Mouse (Mus musculus) stomach, embryonic 14.5 days (tissue): Measurements from ENCODE around the gene Spert. TPM values are rescaled to one million over a fixed set of nuclear protein-coding genes. Genes with fewer than 3 reads are reported as not detected.

Source experiments
- ATAC-seq: fragments of 200-750 bp; cut with Nextera tagmentation; 2 replicates; pipeline ENCODE4 v1.8.0; 2017; ENCODE audit warnings: low read depth, moderate TSS enrichment; ENCODE audit not compliant: insufficient number of reproducible peaks, insufficient read depth, low FRiP score
- H3K27ac ChIP-seq: fragments of 300-500 bp; sonication (generic); 2 replicates; pipeline ENCODE4 v1.5.1; 2014; ENCODE audit warnings: mild to moderate bottlenecking, low read length, moderate library complexity, mixed read lengths
- H3K27me3 ChIP-seq: fragments of 300-500 bp; sonication (generic); 2 replicates; pipeline ENCODE4 v1.6.1; 2014; ENCODE audit warnings: low read length, control low read depth, mixed read lengths; ENCODE audit not compliant: control insufficient read depth, insufficient read depth
- H3K36me3 ChIP-seq: fragments of 300-500 bp; sonication (generic); 2 replicates; pipeline ENCODE4 v1.6.1; 2014; ENCODE audit warnings: mild to moderate bottlenecking, control low read depth, low read length, moderate library complexity, mixed read lengths; ENCODE audit not compliant: control insufficient read depth, insufficient read depth
- H3K4me1 ChIP-seq: fragments of 300-500 bp; sonication (generic); 2 replicates; pipeline ENCODE4 v1.6.1; 2014; ENCODE audit warnings: low read length, control low read depth, mixed read lengths; ENCODE audit not compliant: control insufficient read depth, insufficient read depth
- H3K4me2 ChIP-seq: fragments of 300-500 bp; sonication (generic); replicated peaks from 2 replicates; pipeline ENCODE4 v1.6.1; 2014; ENCODE audit warnings: low read depth, low read length, control low read depth
- H3K4me3 ChIP-seq: fragments of 300-500 bp; sonication (generic); 2 replicates; pipeline ENCODE4 v1.5.1; 2014; ENCODE audit warnings: low read depth, low read length, control low read depth
- H3K9ac ChIP-seq: fragments of 300-500 bp; sonication (generic); replicated peaks from 2 replicates; pipeline ENCODE4 v1.6.1; 2014; ENCODE audit warnings: low read depth, mild to moderate bottlenecking, control low read depth, low read length, moderate library complexity, mixed read lengths
- H3K9me3 ChIP-seq: fragments of 300-500 bp; sonication (generic); 2 replicates; pipeline ENCODE4 v1.6.1; 2016; ENCODE audit warnings: low read depth, low read length, control low read depth; ENCODE audit not compliant: control insufficient read depth
- WGBS: fragments of 180-500 bp; shearing (Covaris S2); extraction: QIAGEN DNeasy Blood & Tissue Kit; methylation state at CpG from one replicate; pipeline ENCODE4 v1.1.7; 2014; 5-methylcytosine and 5-hydroxymethylcytosine counted together
- polyA plus RNA-seq: library from polyadenylated mRNA; unstranded; fragments of >200 nt; fragmentation: Nextera tagmentation; extraction: Ambion mirVana; gene quantifications from 2 replicates; pipeline ENCODE4 v1.2.1, GENCODE M21; 2014

The Spert gene
- polyA plus RNA-seq, 1 experiment from 2014 or later, result not detected

GRCm38 (mm10) chr14:75540996-75541350, 51.9 kb downstream of the Spert start:
- ATAC-seq, result no peak
- H3K4me2 ChIP-seq, result no peak overlapping the region
- H3K4me3 ChIP-seq, result no peak overlapping the region
- no peak overlapping the region for H3K27ac ChIP-seq
- H3K9ac ChIP-seq, result no peak overlapping the region
- 31% methylated on average over 5 of the region's 5 CpGs for WGBS
- no peaks in the 10 kb centered on the region for H3K9me3 ChIP-seq
- no peaks in the 10 kb centered on the region for H3K36me3 ChIP-seq
- peaks cover 4% of the 10 kb centered on the region; the same call in 1 of the 2 replicates for H3K4me1 ChIP-seq
- no peaks in the 10 kb centered on the region for H3K27me3 ChIP-seq

- no peak for ATAC-seq
These were observed 52.5 kb downstream of the Spert start for GRCm38 (mm10) chr14:75540216-75540995.

GRCm38 (mm10) chr14:75539205-75539604, 53.7 kb downstream of the Spert start:
- Histone ChIP-seq H3K4me2 (no peak overlapping the region), H3K9me3 (no peaks in the 10 kb centered on the region), H3K27ac (no peak overlapping the region), H3K36me3 (no peaks in the 10 kb centered on the region), H3K4me1 (peaks cover 4% of the 10 kb centered on the region; the same call in 1 of the 2 replicates), H3K27me3 (no peaks in the 10 kb centered on the region), H3K4me3 (no peak overlapping the region), H3K9ac (no peak overlapping the region)
- ATAC-seq, result no peak
- 24% methylated on average over 2 of the region's 2 CpGs for WGBS

More at GRCm38 (mm10) chr14:75540216-75540995, 52.5 kb downstream of the Spert start:
- 67% methylated on average over 17 of the region's 17 CpGs for WGBS
- H3K4me1 ChIP-seq, result peaks cover 4% of the 10 kb centered on the region; the same call in 1 of the 2 replicates
- no peak overlapping the region for H3K27ac ChIP-seq
- H3K9ac ChIP-seq, result no peak overlapping the region
- H3K36me3 ChIP-seq, result no peaks in the 10 kb centered on the region
- no peaks in the 10 kb centered on the region for H3K27me3 ChIP-seq
- H3K9me3 ChIP-seq, result no peaks in the 10 kb centered on the region
- no peak overlapping the region for H3K4me2 ChIP-seq
- H3K4me3 ChIP-seq, result no peak overlapping the region

Other genes starting within 250 kb of the Spert start
- 0.34 and 0.51 TPM in 2 replicates for gene Siah3, start 137.1 kb downstream of the Spert start, polyA plus RNA-seq
- not detected in 2 replicates for gene Erich6b, start 49.1 kb upstream of the Spert start, polyA plus RNA-seq
- 25.3 and 27.1 TPM in 2 replicates for gene Cog3, start 161.4 kb upstream of the Spert start, polyA plus RNA-seq
- gene Slc25a30, start 193.9 kb upstream of the Spert start, polyA plus RNA-seq, result 4.5 and 5.3 TPM in 2 replicates